Mouse (Mus musculus): ENCODE data around the gene Slc1a1. TPM values are rescaled to one million over a fixed set of nuclear protein-coding genes. Genes with fewer than 3 reads are reported as not detected.

The Slc1a1 gene
- polyA plus RNA-seq, 1 experiment from 2014 or later: 0.91 TPM

DNA sequence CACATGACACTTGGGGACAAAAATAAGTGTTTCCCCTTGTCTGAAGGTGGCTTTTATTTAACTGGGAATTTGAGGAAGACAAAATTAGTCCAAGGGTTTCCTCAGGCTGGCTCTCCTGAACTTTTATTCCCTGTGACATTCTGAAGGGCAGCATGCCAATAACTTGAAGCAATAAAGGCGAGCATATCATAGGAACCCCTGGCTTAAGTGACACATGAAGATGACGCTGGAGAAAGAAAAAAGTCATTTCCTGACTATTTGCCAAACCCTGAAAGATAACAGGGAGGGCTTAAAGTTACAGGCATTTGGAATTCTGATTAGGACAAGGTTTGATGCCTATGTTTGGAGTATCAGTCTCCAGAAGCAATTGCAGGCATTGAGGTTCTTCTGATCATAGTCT lies 112.5 kb downstream of the Slc1a1 start:
- CTCF ChIA-PET: no interaction called here
- POLR2A ChIA-PET: no interaction called here
- in situ Hi-C loops (cut with MboI; ENCODE audit: low pct_unique_long_range_greater_than_20kb): no loop called here
- ATAC-seq: no peak
- no peak for TF ChIP-seq CTCF (IDR thresholded peaks at IDR 0.05)
- DNase-seq (ENCODE audit: low read depth, low spot score): no peak
- H3K27me3 ChIP-seq: peaks cover 73% of the 10 kb centered on the region

DNA sequence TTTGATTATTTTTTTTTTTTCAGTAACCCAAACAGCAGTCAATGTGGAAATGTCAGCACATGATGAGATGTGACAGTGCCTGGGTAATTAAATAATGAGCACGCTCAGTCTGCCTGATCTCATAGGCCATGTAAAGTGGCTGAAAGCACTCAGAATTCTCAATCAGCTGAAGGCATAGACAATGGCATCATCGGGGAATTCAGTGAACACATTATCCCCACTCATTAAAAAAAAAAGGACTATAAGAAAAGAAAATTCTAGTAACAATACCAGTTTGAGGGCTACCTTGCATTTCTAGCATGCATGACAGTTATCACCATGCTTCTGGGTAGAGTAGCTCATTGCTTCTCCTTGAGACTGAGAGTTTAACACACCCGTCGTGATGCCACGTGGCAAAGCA lies 116.4 kb downstream of the Slc1a1 start:
- peaks cover 82% of the 10 kb centered on the region for H3K27me3 ChIP-seq
- TF ChIP-seq CTCF (IDR thresholded peaks at IDR 0.05): no peak
- ChIA-PET CTCF (interaction anchor here (1.4 kb wide), 1 partner anchor 9 kb away, joined by 6 read pairs; no protein-coding TSS in a partner anchor), POLR2A (no interaction called here)
- in situ Hi-C loops (cut with MboI; ENCODE audit: low pct_unique_long_range_greater_than_20kb): no loop called here
- no peak for DNase-seq (ENCODE audit: low read depth, low spot score)
- no peak for ATAC-seq

DNA sequence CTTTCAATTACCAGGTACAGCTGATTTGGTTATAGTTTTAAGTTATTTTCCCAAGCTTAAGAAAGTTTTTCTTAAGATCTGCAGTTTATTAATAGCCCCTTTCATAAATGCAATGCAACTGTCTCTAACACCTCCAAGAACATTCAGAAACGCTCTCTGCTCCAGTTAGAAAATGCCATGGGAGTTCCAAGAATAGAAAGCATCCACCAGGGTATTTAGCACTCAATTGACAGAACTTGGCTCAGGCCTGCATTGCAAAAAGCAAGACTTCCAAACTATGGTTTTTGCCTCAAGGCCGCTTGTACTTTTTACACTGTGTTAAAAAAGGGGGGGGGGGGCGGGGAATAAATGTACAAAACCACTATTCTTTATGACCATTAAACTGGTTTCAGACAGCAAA lies 128.3 kb downstream of the Slc1a1 start:
- ChIA-PET CTCF (interaction anchor here (1.7 kb wide), 1 partner anchor 393 kb away, joined by 4 read pairs; no protein-coding TSS in a partner anchor), POLR2A (interaction anchor here (0.7 kb wide), 3 partner anchors 27 to 171 kb away, joined by 3 to 4 read pairs (median 3); no protein-coding TSS in a partner anchor)
- DNase-seq (ENCODE audit: low read depth, low spot score): no peak
- TF ChIP-seq CTCF (IDR thresholded peaks at IDR 0.05): no peak
- no peak for ATAC-seq
- H3K27me3 ChIP-seq: peaks cover 34% of the 10 kb centered on the region
- in situ Hi-C loops (cut with MboI; ENCODE audit: low pct_unique_long_range_greater_than_20kb): loop anchor here (10.0 kb wide), 1 partner anchor 532 kb away; no protein-coding TSS in a partner anchor

DNA sequence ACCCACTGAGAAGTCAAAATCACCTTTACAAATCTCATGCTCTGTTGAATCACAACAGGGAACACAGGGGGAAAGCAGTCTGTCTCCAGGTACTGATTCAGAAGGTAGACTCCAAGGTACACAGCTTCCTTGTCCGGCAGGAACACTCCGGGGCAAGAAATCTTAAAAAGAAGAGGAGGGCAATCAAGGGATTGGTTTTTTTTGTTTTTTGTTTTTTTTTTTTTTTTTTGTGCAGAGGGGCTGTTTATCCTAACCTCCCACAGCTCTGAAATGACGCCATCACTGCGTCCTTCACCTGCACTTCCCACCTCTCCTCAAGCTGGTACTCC lies 128.6 kb downstream of the Slc1a1 start:
- in situ Hi-C loops (cut with MboI; ENCODE audit: low pct_unique_long_range_greater_than_20kb): loop anchor here (10.0 kb wide), 1 partner anchor 531 kb away; no protein-coding TSS in a partner anchor
- H3K27me3 ChIP-seq: peaks cover 34% of the 10 kb centered on the region
- no peak for TF ChIP-seq CTCF (IDR thresholded peaks at IDR 0.05)
- ChIA-PET CTCF (interaction anchor here (1.1 to 1.7 kb wide), 2 partner anchors 15 to 393 kb away, joined by 3 to 4 read pairs; no protein-coding TSS in a partner anchor), POLR2A (interaction anchor here (0.7 to 1.3 kb wide), 4 partner anchors 26 to 171 kb away, joined by 3 to 4 read pairs (median 4); no protein-coding TSS in a partner anchor)
- ATAC-seq (no peak), DNase-seq (ENCODE audit: low read depth, low spot score) (no peak)

Other genes with a start within 250 kb of the Slc1a1 start
- gene Glis3, start 155.0 kb upstream of the Slc1a1 start, polyA plus RNA-seq (2021): 213 TPM
- 16.8 TPM for gene Plpp6, start 128.9 kb downstream of the Slc1a1 start, polyA plus RNA-seq (2021)
- gene 4430402I18Rik, start 132.8 kb downstream of the Slc1a1 start, polyA plus RNA-seq (2021): 0.63 TPM
- 49.8 TPM for gene Cdc37l1, start 155.3 kb downstream of the Slc1a1 start, polyA plus RNA-seq (2021)
- gene Ak3, start 212.9 kb downstream of the Slc1a1 start, polyA plus RNA-seq (2021): 112 TPM

Measured in Patski (cell line).